Mouse (Mus musculus): ENCODE results near the gene Tmem132d.
A peak's percentile ranks its signal among the peaks of the same experiment; 100 is the strongest.
"Not testable (repeated sequence)": the region's sequence is repeated elsewhere in the genome, so short reads cannot be mapped to it uniquely, and the experiment has no call there.

Gene Tmem132d

GRCm38 (mm10) chr5:127755594-127755993 lies 677.3 kb downstream of the Tmem132d start:
- no peak for DNase-seq

GRCm38 (mm10) chr5:127751262-127751975 lies 681.5 kb downstream of the Tmem132d start:
- DNase-seq, result no peak

- not testable (repeated sequence) for DNase-seq
These were observed 683.3 kb downstream of the Tmem132d start for GRCm38 (mm10) chr5:127749540-127749939.

GRCm38 (mm10) chr5:127741331-127741730 lies 691.5 kb downstream of the Tmem132d start:
- peak; percentile 4 to 11 for DNase-seq

All from cerebellum, adult 18-20 months (tissue).